Mouse (Mus musculus): Measurements from ENCODE around the gene Tmf1. TPM values are rescaled to one million over a fixed set of nuclear protein-coding genes. Genes with fewer than 3 reads are reported as not detected.

The Tmf1 gene
- 10 to 100 TPM; 35.0 to 40.4 TPM for total RNA-seq (2021)
- long read RNA-seq, experiment 1, full-length matches to known transcripts = 6 of 8 reads
- long read RNA-seq, experiment 1, partial matches to known transcripts = 1 of 8 reads
- long read RNA-seq, experiment 1, other reads (novel, unspliced or antisense) = 1 of 8 reads
- long read RNA-seq, experiment 2, full-length matches to known transcripts = 19 of 23 reads
- long read RNA-seq, experiment 2, partial matches to known transcripts = 3 of 23 reads
- long read RNA-seq, experiment 2, other reads (novel, unspliced or antisense) = 1 of 23 reads

- DNase-seq (ENCODE audit: low spot score in 2 of 2) = peak; percentile 91 to 96
Measured at GRCm38 (mm10) chr6:97178491-97179366, at the start of gene Tmf1. Tmf1 (minus strand) TSS chr6:97179122.

GRCm38 (mm10) chr6:97227067-97227847 is 48.3 kb upstream of the Tmf1 start:
- DNase-seq (ENCODE audit: low spot score in 2 of 2) = no peak

DNA sequence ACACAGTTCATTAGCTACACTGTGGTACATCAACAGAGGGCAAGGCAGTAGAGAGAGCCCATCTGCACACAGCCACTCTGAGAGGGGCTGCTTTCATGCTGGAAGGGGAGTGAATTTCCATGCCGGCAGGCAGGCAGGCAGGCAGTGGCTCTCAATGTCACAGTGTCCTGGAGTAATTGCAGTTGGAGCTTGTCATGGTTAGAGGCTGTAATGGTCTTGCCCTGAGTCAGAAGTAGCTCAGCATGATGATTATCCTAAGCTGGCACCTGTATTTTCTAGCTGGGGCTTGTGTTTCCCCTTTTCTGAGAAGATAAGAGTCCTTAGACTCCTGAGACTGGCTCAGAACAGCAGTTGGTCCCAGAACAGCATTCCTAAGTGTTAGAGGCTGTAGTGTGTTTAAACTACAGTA is 47.2 kb upstream of the Tmf1 start:
- DNase-seq (ENCODE audit: low spot score in 2 of 2) = no peak

GRCm38 (mm10) chr6:97224505-97224904 is 45.6 kb upstream of the Tmf1 start:
- no peak for DNase-seq (ENCODE audit: low spot score in 2 of 2)

- DNase-seq (ENCODE audit: low spot score in 2 of 2) = no peak
Measured at GRCm38 (mm10) chr6:97223566-97223965, 44.6 kb upstream of the Tmf1 start.

DNA sequence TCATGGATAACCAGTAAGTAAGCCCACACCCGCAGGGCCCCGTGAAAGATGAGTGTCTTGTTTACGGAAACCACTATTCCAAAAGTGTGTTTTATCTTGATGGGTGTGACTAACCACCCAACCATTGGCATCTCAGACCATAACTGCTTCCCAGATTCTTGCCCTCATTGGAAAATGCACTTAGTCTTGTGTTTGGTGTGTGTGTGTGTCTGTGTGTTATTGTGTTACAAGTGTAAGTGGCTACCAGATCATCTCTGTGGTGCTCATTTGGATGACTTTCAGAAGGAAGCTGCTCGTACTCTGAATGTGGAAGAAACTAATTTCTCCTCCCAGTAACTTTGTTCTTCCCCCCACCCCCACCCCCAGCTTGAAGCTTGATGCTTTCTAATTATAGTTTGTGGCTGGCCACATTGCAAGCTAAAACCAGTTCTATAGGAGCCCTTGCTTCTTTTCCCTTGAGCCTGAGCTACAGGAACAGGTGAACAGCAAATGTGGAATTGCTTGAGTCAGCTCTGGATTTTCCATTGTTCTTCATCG is 44.1 kb upstream of the Tmf1 start:
- no peak for DNase-seq (ENCODE audit: low spot score in 2 of 2)

DNA sequence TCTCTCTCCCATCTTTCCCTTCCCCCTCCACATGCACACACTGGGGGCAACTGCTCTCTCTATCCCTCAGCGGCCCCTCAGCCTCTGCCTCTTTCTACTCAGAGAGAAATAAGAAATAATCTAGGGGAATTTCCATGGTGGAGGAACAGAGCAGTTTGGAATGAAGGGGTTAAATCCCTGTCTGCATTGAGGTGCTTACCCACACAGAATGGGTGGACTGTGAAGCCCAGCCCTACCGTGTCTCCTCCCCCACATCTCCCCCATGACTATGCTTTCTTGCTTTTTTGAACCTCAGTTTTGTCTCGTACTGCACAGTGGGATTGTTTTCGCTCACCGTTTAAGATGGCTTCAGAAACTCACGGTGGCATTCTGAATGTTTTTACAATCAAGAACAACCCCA is 43.4 kb upstream of the Tmf1 start:
- no peak for DNase-seq (ENCODE audit: low spot score in 2 of 2)

- no peak for DNase-seq (ENCODE audit: low spot score in 2 of 2)
Measured at GRCm38 (mm10) chr6:97221205-97222025, 42.5 kb upstream of the Tmf1 start.

DNA sequence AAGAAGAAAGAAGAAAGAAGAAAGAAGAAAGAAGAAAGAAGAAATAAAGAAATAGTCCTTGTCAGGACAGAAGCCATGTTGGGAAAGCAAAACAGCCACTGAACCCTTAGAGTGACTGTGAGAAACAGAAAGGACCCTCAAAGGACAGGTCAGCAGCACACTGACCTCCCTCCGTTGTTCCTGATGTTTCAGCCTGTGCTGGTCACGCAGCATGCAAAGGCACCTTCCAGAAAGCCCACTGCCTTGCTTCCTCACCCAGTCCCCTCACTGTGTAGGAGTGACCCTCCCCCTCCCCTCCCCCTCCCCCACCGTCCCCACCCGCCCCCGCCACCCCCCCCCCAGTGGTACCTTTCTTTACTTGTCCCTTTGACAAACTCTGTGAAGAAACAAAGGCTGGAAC is 41.8 kb upstream of the Tmf1 start:
- no peak for DNase-seq (ENCODE audit: low spot score in 2 of 2)

GRCm38 (mm10) chr6:97216154-97216821 is 37.4 kb upstream of the Tmf1 start:
- DNase-seq (ENCODE audit: low spot score in 2 of 2) = no peak

DNA sequence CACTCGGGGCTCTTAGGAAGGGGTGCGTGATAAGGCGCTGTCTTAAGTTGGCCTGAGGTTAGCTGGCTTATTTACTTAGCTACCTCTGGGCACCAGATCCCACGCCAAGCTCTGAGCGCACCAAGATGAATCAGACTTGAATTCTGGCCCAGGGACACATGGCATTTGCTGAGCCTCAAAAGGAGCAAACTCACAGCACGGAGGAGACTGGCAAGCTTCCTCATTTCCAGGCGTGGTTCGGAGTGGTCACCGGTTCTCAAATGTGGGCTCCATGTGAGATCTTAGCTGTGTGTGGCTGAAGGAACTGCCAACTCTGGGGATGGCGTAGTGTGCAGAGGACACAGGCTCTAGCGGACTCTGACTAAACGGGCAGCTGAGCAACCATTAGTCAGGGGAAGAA is 33.1 kb upstream of the Tmf1 start:
- peak in 1 of 2 experiments; percentile 38 for DNase-seq (ENCODE audit: low spot score in 2 of 2)

GRCm38 (mm10) chr6:97210962-97211601 is 32.2 kb upstream of the Tmf1 start:
- DNase-seq (ENCODE audit: low spot score in 2 of 2) = peak in 1 of 2 experiments; percentile 22

GRCm38 (mm10) chr6:97210191-97210961 is 31.5 kb upstream of the Tmf1 start, which contains the start of gene Arl6ip5:
Arl6ip5 (plus strand) TSS chr6:97210689.
- peak; percentile 74 to 89 for DNase-seq (ENCODE audit: low spot score in 2 of 2)

DNA sequence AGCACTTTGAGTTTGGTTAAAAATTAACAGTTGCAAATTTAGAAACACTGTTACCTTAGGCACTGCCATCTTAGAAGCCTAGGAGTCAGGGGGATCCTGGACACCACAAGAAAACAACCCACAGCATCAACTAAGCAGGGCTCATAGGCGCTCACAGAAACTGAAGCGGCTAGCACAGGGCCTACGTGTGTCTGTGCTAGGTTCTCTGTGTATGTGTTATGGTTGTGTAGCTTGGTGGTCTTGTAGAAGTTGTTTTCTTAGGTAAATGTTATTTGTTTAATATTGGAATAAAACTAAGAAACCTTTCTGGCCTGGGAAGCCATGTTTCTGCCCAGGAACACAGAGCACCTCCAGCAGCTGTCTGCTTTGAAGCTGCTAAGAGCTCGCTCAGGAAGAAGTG is 30.8 kb upstream of the Tmf1 start:
- no peak for DNase-seq (ENCODE audit: low spot score in 2 of 2)

DNA sequence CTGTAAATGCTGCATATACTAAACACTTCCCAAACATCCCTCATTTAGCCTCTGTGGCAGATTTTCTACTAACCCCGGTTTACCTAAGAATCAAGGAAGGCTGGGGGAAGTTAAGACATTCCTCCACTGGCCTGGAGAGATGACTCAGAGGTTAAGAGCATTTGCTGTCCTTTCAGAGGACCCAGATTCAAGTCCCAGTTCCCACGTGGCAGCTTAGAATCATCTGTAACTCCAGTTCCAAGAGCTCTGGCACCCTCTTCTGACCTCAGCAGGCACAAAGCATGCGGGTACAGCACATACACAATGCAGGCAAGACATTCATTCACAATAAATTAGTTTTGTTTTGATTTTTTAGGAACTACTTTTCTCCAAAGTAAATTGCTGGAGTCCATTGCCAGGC is 30.3 kb upstream of the Tmf1 start:
- DNase-seq (ENCODE audit: low spot score in 2 of 2) = no peak

- DNase-seq (ENCODE audit: low spot score in 2 of 2) = no peak
Measured at GRCm38 (mm10) chr6:97208406-97208805, 29.5 kb upstream of the Tmf1 start.

GRCm38 (mm10) chr6:97207085-97207484 is 28.2 kb upstream of the Tmf1 start:
- no peak for DNase-seq (ENCODE audit: low spot score in 2 of 2)

- peak; percentile 97 to 100 for DNase-seq (ENCODE audit: low spot score in 2 of 2)
Measured at GRCm38 (mm10) chr6:97205439-97205885, 26.5 kb upstream of the Tmf1 start, which contains the start of gene Uba3. Uba3 (minus strand) TSS chr6:97205647.

All from gastrocnemius, postnatal 4 days (tissue).